Mouse (Mus musculus) CH12.LX (cell line): ENCODE measurements at regions not wholly inside any gene's neighbourhood (a gene's known extent, or its start where the extent isn't known, plus 50 kb on each side); places are given as distances from the start of the nearest gene placed in this dataset.

Source experiments
- CHD1 ChIP-seq: IDR thresholded peaks from 2 replicates; pipeline ENCODE4 v1.6.1; 2012; ENCODE audit warnings: low read depth, low read length, improper control_type of control experiment, inconsistent platforms
- CHD2 ChIP-seq: IDR thresholded peaks from 2 replicates; pipeline ENCODE4 v1.6.1; 2011; ENCODE audit warnings: low read length, improper control_type of control experiment
- CTCF ChIP-seq, 2 experiments: IDR thresholded peaks in 1 of 2; conservative IDR thresholded peaks in 1 of 2; 2 replicates each; pipeline ENCODE4 v1.5.1; 2011 to 2012; ENCODE audit warnings: low read depth in 2 of 2, low read length in 2 of 2, improper control_type of control experiment in 1 of 2, inconsistent platforms in 1 of 2, mild to moderate bottlenecking in 1 of 2, moderate library complexity in 1 of 2
- EP300 ChIP-seq: IDR thresholded peaks from 2 replicates; pipeline ENCODE4 v1.6.1; 2011; ENCODE audit warnings: low read length, improper control_type of control experiment
- ETS1 ChIP-seq: conservative IDR thresholded peaks from 2 replicates; pipeline ENCODE4 v1.6.1; 2012; ENCODE audit warnings: low read depth, mild to moderate bottlenecking, inconsistent platforms, low read length, improper control_type of control experiment, moderate library complexity
- JUND ChIP-seq: conservative IDR thresholded peaks from 2 replicates; pipeline ENCODE4 v1.6.1; 2011; ENCODE audit warnings: low read depth, low read length, improper control_type of control experiment
- MYC ChIP-seq: IDR thresholded peaks from 2 replicates; pipeline ENCODE4 v1.6.1; 2011; ENCODE audit warnings: low read depth, mild to moderate bottlenecking, improper control_type of control experiment, low read length
- PAX5 ChIP-seq: IDR thresholded peaks from 2 replicates; pipeline ENCODE4 v1.6.1; 2012; ENCODE audit warnings: low read length, inconsistent platforms, mixed read lengths
- POLR2A ChIP-seq: IDR thresholded peaks from 2 replicates; pipeline ENCODE4 v1.6.1; 2011; ENCODE audit warnings: low read depth, mild to moderate bottlenecking, improper control_type of control experiment, low read length
- USF1 ChIP-seq: IDR thresholded peaks from 2 replicates; pipeline ENCODE4 v1.6.1; 2014; ENCODE audit warnings: low read depth, mild to moderate bottlenecking, inconsistent platforms, low read length, improper control_type of control experiment
- ZC3H11A ChIP-seq: IDR thresholded peaks from 2 replicates; pipeline ENCODE4 v1.6.1; 2012; ENCODE audit warnings: low read depth, mild to moderate bottlenecking, inconsistent platforms, low read length, improper control_type of control experiment
- ZNF384 ChIP-seq: IDR thresholded peaks from 2 replicates; pipeline ENCODE4 v1.6.1; 2012; ENCODE audit warnings: low read depth, low read length, improper control_type of control experiment, inconsistent platforms

GRCm38 (mm10) chr1:184222326-184222725, 188.2 kb upstream of the 1700056E22Rik start:
- TF ChIP-seq ETS1 (no peak), POLR2A (no peak), JUND (no peak), EP300 (no peak), CHD2 (no peak), CTCF (conservative IDR thresholded peaks at IDR 0.05 in 1 of 2, IDR thresholded peaks at IDR 0.05 in 1 of 2; ENCODE audit: low read depth in 2 of 2, low read length in 2 of 2) (no peak), MYC (no peak), ZC3H11A (no peak), PAX5 (no peak), USF1 (no peak), ZNF384 (no peak), CHD1 (no peak)
